Mouse (Mus musculus) adrenal gland, adult 8-10 months (tissue): ENCODE results near the gene Mtg1. TPM values are rescaled to one million over a fixed set of nuclear protein-coding genes. Genes with fewer than 3 reads are reported as not detected.

ENCODE experiments used
- DNase-seq: peaks from one replicate; pipeline ENCODE4 v3.0.0; 2022
- total RNA-seq, 4 experiments: library from RNA; stranded (reverse); gene quantifications; 2 replicates each; pipeline ENCODE4 v1.2.4; 2022

The Mtg1 gene
- total RNA-seq, 4 experiments from 2014 or later = 30.1 to 32.7 (median 31.3) TPM

GRCm38 (mm10) chr7:140188391-140189328 is 51.3 kb downstream of the Mtg1 start:
- no peak for DNase-seq

- DNase-seq = no peak
Observed at GRCm38 (mm10) chr7:140190435-140190834, 53.1 kb downstream of the Mtg1 start.

GRCm38 (mm10) chr7:140192445-140192844 is 55.1 kb downstream of the Mtg1 start:
- no peak for DNase-seq

GRCm38 (mm10) chr7:140192851-140193250 is 55.5 kb downstream of the Mtg1 start:
- DNase-seq = no peak

GRCm38 (mm10) chr7:140194031-140194430 is 56.7 kb downstream of the Mtg1 start:
- no peak for DNase-seq

- no peak for DNase-seq
Observed at GRCm38 (mm10) chr7:140196002-140196401, 58.6 kb downstream of the Mtg1 start.

Other genes starting within 250 kb of the Mtg1 start
- gene Kndc1, start 242.9 kb upstream of the Mtg1 start, total RNA-seq = 1 to 10 TPM in 3 of 4 experiments, under 1 TPM in 1; 0.93 to 3.0 (median 2.4) TPM
- gene Utf1, start 193.8 kb upstream of the Mtg1 start, total RNA-seq = not detected
- 1 to 10 TPM in 1 of 4 experiments, under 1 TPM in 2, not detected in 1; 0.31 to 1.1 (median 0.83) TPM for gene 6430531B16Rik, start 158.8 kb upstream of the Mtg1 start, total RNA-seq
- gene Adam8, start 145.0 kb upstream of the Mtg1 start, total RNA-seq = 1 to 10 TPM; 1.8 to 5.9 (median 4.4) TPM
- 10 to 100 TPM; 21.8 to 30.7 (median 26.7) TPM for gene Zfp511, start 101.2 kb upstream of the Mtg1 start, total RNA-seq
- gene Tubgcp2, start 100.9 kb upstream of the Mtg1 start, total RNA-seq = 10 to 100 TPM; 24.2 to 35.8 (median 32.2) TPM
- gene Msx3, start 88.5 kb upstream of the Mtg1 start, total RNA-seq = not detected
- 10 to 100 TPM in 2 of 4 experiments, 1 to 10 TPM in 2; 5.8 to 13.8 (median 11.0) TPM for gene Caly, start 55.0 kb upstream of the Mtg1 start, total RNA-seq
- not detected for gene Prap1, start 44.2 kb upstream of the Mtg1 start, total RNA-seq
- 10 to 100 TPM; 36.0 to 65.5 (median 43.9) TPM for gene Fuom, start 35.1 kb upstream of the Mtg1 start, total RNA-seq
- gene Paox, start 21.8 kb upstream of the Mtg1 start, total RNA-seq = 10 to 100 TPM in 3 of 4 experiments, 1 to 10 TPM in 1; 9.6 to 19.7 (median 13.8) TPM
- 100 to 1,000 TPM; 229 to 495 (median 382) TPM for gene Echs1, start 21.1 kb upstream of the Mtg1 start, total RNA-seq
- gene Sprn, start 17.3 kb downstream of the Mtg1 start, total RNA-seq = 1 to 10 TPM; 1.0 to 1.4 (median 1.2) TPM
- gene Olfr522, start 27.2 kb downstream of the Mtg1 start, total RNA-seq = not detected
- gene Olfr523, start 35.7 kb downstream of the Mtg1 start, total RNA-seq = not detected
- gene Olfr524, start 68.4 kb downstream of the Mtg1 start, total RNA-seq = not detected
- not detected for gene Cd163l1, start 80.7 kb downstream of the Mtg1 start, total RNA-seq
- under 1 TPM in 1 of 4 experiments, not detected in 3; 0.12 TPM for gene 5830411N06Rik, start 109.7 kb downstream of the Mtg1 start, total RNA-seq
- gene Olfr525, start 183.3 kb downstream of the Mtg1 start, total RNA-seq = not detected
- not detected for gene Olfr527, start 196.5 kb downstream of the Mtg1 start, total RNA-seq
- not detected for gene Olfr60, start 224.1 kb downstream of the Mtg1 start, total RNA-seq
- not detected for gene Olfr530, start 238.8 kb downstream of the Mtg1 start, total RNA-seq